19 mouse cellular contexts compared by ENCODE assay signal in genomic region chr12:24659923-24660322, GRCm38 (mm10). TPM values are rescaled to one million over a fixed set of nuclear protein-coding genes. Genes with fewer than 3 reads are reported as not detected.
"Had no signal": no experiment of that assay in that cellular context is flagged by ENCODE, and none has a peak within 500 bp of the region (broad histone marks: within the 10 kb centered on the region; RNA-seq: fewer than 3 reads in every experiment).

No protein-coding gene starts in this region.

- ATAC-seq: lung, postnatal 0 days; midbrain, embryonic 16.5 days had no signal

- H3K4me3 ChIP-seq: lung, embryonic 15.5 days; midbrain, embryonic 10.5 days; midbrain, embryonic 12.5 days; neural tube, embryonic 12.5 days; stomach, embryonic 15.5 days had no signal

- H3K4me2 ChIP-seq: lung, embryonic 15.5 days; midbrain, embryonic 12.5 days; neural tube, embryonic 12.5 days; stomach, embryonic 15.5 days had no signal

- H3K27ac ChIP-seq: lung, embryonic 15.5 days; midbrain, embryonic 10.5 days; midbrain, embryonic 12.5 days; neural tube, embryonic 12.5 days; stomach, embryonic 15.5 days; stomach, postnatal 0 days had no signal

- H3K4me1 ChIP-seq: lung, embryonic 15.5 days had no signal

- H3K9me3 ChIP-seq: lung, embryonic 15.5 days; midbrain, embryonic 10.5 days; midbrain, embryonic 12.5 days; neural tube, embryonic 12.5 days; stomach, embryonic 15.5 days had no signal

- H3K9ac ChIP-seq: lung, embryonic 15.5 days; midbrain, embryonic 12.5 days; neural tube, embryonic 12.5 days; stomach, embryonic 15.5 days had no signal

- DNase-seq: lung, adult 2 months; lung, postnatal 14 days; lung, postnatal 4 days; midbrain, embryonic 14.5 days; right cerebral cortex, postnatal 14 days; thymus, adult 2 months; thymus, postnatal 25 days; thymus, postnatal 4 days had no signal

- H3K27me3 ChIP-seq: lung, embryonic 15.5 days; midbrain, embryonic 12.5 days; neural tube, embryonic 12.5 days; stomach, embryonic 15.5 days had no signal

RNA-seq across cellular contexts. Expression of gene Cys1, which starts 21.7 kb away (rescaled TPM):
- total RNA-seq: megakaryocyte, adult 5-6 weeks; megakaryocyte-erythroid progenitor cell, adult 5-6 weeks; neutrophil, adult 5-6 weeks had no signal
